Mouse (Mus musculus) liver, embryonic 16.5 days (tissue): ENCODE results near the gene Npb. TPM values are rescaled to one million over a fixed set of nuclear protein-coding genes. Genes with fewer than 3 reads are reported as not detected.
"Not testable (repeated sequence)": the region's sequence is repeated elsewhere in the genome, so short reads cannot be mapped to it uniquely, and the experiment has no call there.

Experiments
- ATAC-seq: fragments of 200-750 bp; cut with Nextera tagmentation; 2 replicates; pipeline ENCODE4 v1.8.0; 2017; ENCODE audit warnings: low read depth, mild to moderate bottlenecking, moderate number of reproducible peaks, moderate library complexity
- H3K27ac ChIP-seq: fragments of 300-500 bp; sonication (generic); 2 replicates; pipeline ENCODE4 v1.5.1; 2014; ENCODE audit warnings: mild to moderate bottlenecking, low read length
- H3K27me3 ChIP-seq: fragments of 300-500 bp; sonication (generic); 2 replicates; pipeline ENCODE4 v1.6.1; 2014; ENCODE audit warnings: low read depth, low read length, mixed read lengths; ENCODE audit not compliant: control insufficient read depth, insufficient read depth
- H3K36me3 ChIP-seq: fragments of 300-500 bp; sonication (generic); 2 replicates; pipeline ENCODE4 v1.6.1; 2014; ENCODE audit warnings: mild to moderate bottlenecking; ENCODE audit not compliant: control insufficient read depth, insufficient read depth
- H3K4me1 ChIP-seq: fragments of 300-500 bp; sonication (generic); 2 replicates; pipeline ENCODE4 v1.6.1; 2014; ENCODE audit warnings: low read depth, low read length, mixed read lengths; ENCODE audit not compliant: control insufficient read depth
- H3K4me2 ChIP-seq: fragments of 300-500 bp; sonication (generic); 2 replicates; pipeline ENCODE4 v1.6.1; 2014; ENCODE audit warnings: low read depth, low read length, mixed read lengths
- H3K4me3 ChIP-seq: fragments of 300-500 bp; sonication (generic); 2 replicates; pipeline ENCODE4 v1.5.1; 2014; ENCODE audit warnings: low read depth, mild to moderate bottlenecking, low read length
- H3K9ac ChIP-seq: fragments of 300-500 bp; sonication (generic); 2 replicates; pipeline ENCODE4 v1.6.1; 2014; ENCODE audit warnings: low read depth, low read length
- H3K9me3 ChIP-seq: fragments of 300-500 bp; sonication (generic); replicated peaks from 2 replicates; pipeline ENCODE4 v1.6.1; 2016; ENCODE audit warnings: low read length; ENCODE audit not compliant: control insufficient read depth
- WGBS: fragments of 180-500 bp; shearing (Covaris S2); extraction: QIAGEN DNeasy Blood & Tissue Kit; methylation state at CpG from one replicate; pipeline ENCODE4 v1.1.7; 2014; ENCODE audit not compliant: insufficient replicate concordance; 5-methylcytosine and 5-hydroxymethylcytosine counted together
- polyA plus RNA-seq: library from polyadenylated mRNA; unstranded; fragments of >200 nt; fragmentation: Nextera tagmentation; extraction: Ambion mirVana; gene quantifications from 2 replicates; pipeline ENCODE4 v1.2.1, GENCODE M21; 2015

Gene Npb
- polyA plus RNA-seq: 16.2 and 16.4 TPM in 2 replicates

DNA sequence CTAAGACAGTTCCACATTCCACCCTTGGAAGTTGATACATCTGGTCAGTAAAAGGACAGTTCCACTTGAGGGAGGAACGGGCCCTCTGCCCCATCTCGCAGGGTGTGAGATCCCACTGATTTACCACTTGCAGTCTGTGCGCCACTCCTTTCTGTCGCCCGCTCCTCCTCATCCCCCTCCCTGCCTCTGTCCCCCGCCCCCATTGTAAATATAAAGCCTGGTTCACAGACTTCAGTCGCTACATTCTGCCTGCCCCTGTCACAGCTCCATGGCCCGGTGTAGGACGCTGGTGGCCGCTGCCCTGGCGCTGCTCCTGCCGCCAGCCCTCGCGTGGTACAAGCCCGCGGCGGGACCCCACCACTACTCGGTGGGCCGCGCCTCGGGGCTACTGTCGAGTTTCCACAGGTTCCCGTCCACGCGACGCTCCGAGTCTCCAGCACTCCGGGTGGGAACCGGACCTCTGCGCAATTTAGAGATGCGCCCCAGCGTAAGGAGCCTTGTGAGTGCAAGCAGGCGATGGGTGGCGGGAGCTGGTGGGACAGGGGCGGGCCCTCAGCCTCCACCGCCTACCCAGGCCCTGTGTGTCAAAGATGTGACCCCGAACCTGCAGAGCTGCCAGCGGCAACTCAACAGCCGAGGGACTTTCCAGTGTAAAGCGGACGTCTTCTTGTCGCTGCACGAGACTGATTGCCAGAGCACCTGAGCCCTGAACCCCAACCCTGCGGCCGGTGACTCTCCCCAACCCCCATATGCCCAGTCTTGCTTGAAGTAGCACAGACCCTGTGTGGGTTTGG is at the start of gene Npb:
TSS of gene Npb (plus strand) at position 237 of the 794 bp plus-strand sequence.
- Histone ChIP-seq H3K9ac (peak within 1 kb of the TSS; percentile 37; the same call in 1 of the 2 replicates), H3K4me2 (peak within 1 kb of the TSS; percentile 59), H3K9me3 (no peaks in the 10 kb centered on the region), H3K27ac (peak within 1 kb of the TSS; percentile 58), H3K4me3 (peak within 1 kb of the TSS; percentile 45), H3K4me1 (peaks cover 18% of the 10 kb centered on the region), H3K27me3 (peaks cover 5% of the 10 kb centered on the region), H3K36me3 (peaks cover 18% of the 10 kb centered on the region)
- peak; percentile 23 for ATAC-seq
- 16% methylated on average over 45 of the region's 45 CpGs for WGBS

DNA sequence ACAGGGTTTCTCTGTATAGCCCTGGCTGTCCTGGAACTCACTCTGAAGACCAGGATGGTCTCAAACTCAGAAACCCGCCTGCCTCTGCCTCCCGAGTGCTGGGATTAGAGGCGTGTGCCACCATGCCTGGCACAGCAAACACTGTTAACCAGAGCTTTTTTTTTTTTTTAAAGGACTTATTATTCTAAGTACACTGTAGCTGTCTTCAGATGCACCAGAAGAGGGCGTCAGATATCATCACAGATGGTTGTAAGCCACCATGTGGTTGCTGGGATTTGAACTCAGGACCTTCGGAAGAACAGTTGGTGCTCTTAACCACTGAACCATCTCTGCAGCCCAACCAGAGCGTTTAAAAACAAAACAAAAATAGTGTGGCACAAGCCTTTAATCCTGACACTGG is 49.4 kb upstream of the Npb start:
- 77% methylated on average over 6 of the region's 6 CpGs for WGBS
- H3K27ac ChIP-seq, H3K4me2 ChIP-seq, H3K4me1 ChIP-seq, H3K27me3 ChIP-seq, H3K9me3 ChIP-seq, ATAC-seq, H3K9ac ChIP-seq, H3K4me3 ChIP-seq: not testable (repeated sequence)
- H3K36me3 ChIP-seq: peaks cover 39% of the 10 kb centered on the region

GRCm38 (mm10) chr11:120560952-120561728 is 47.1 kb upstream of the Npb start:
- H3K4me1 ChIP-seq: no peaks in the 10 kb centered on the region
- H3K27me3 ChIP-seq: no peaks in the 10 kb centered on the region
- H3K9me3 ChIP-seq: no peaks in the 10 kb centered on the region
- no peak overlapping the region for H3K9ac ChIP-seq
- H3K27ac ChIP-seq: no peak overlapping the region
- H3K36me3 ChIP-seq: peaks cover 54% of the 10 kb centered on the region
- WGBS: 74% methylated on average over 13 of the region's 13 CpGs
- no peak overlapping the region for H3K4me2 ChIP-seq
- H3K4me3 ChIP-seq: no peak overlapping the region
- ATAC-seq: no peak

GRCm38 (mm10) chr11:120562949-120563348 is 45.3 kb upstream of the Npb start:
- WGBS: 88% methylated on average over 13 of the region's 13 CpGs
- no peaks in the 10 kb centered on the region for H3K9me3 ChIP-seq
- no peak for ATAC-seq
- H3K27ac ChIP-seq: no peak overlapping the region
- peaks cover 67% of the 10 kb centered on the region for H3K36me3 ChIP-seq
- no peak overlapping the region for H3K4me3 ChIP-seq
- no peak overlapping the region for H3K4me2 ChIP-seq
- H3K27me3 ChIP-seq: no peaks in the 10 kb centered on the region
- H3K9ac ChIP-seq: no peak overlapping the region
- no peaks in the 10 kb centered on the region for H3K4me1 ChIP-seq

DNA sequence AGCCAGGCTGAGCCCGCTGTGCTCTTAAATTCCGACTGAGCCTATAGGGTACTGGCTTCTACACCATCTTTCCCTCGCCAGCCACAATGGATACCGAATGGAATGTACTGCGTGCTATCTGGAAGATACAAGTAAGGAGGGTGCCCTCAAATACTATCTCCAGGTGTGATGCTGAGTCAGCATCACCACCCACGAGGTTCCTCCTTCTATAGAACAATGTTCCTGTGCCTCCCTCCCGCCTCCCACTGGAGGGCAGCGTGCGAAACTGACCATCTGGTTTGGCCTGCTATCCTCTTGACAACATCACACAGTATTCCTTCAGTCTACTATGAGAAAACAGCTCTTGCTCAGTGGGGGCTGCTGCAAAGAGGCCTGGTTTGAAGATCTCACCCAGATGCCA is 43.2 kb upstream of the Npb start:
- H3K4me2 ChIP-seq: no peak overlapping the region
- H3K4me1 ChIP-seq: no peaks in the 10 kb centered on the region; the same call in 1 of the 2 replicates
- no peak for ATAC-seq
- H3K27me3 ChIP-seq: no peaks in the 10 kb centered on the region
- H3K9me3 ChIP-seq: no peaks in the 10 kb centered on the region
- WGBS: 75% methylated on average over 9 of the region's 9 CpGs
- no peak overlapping the region for H3K4me3 ChIP-seq
- no peak overlapping the region for H3K9ac ChIP-seq
- no peak overlapping the region for H3K27ac ChIP-seq
- peaks cover 76% of the 10 kb centered on the region for H3K36me3 ChIP-seq

DNA sequence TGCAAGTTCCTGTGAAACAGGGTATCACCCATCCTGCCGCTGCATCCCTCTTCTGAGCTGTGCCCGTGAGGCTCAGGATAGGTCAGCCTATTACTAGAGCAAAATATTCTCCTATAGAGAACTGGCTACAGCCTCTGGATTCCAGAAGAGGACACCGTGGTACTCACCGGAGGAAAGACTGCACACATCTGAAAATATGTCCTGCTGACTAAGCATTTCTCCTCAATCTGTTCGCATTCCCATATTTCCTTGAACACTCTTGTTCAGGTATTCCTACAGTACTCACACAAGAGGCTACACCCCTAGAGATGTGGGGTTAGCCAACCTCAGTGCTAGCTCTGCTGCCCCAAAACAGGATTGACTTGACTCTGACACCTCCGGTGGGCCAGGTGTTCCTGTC is 40.0 kb upstream of the Npb start:
- WGBS: 85% methylated on average over 6 of the region's 6 CpGs
- Histone ChIP-seq H3K9ac (no peak overlapping the region), H3K4me2 (no peak overlapping the region), H3K4me3 (no peak overlapping the region), H3K9me3 (no peaks in the 10 kb centered on the region), H3K27ac (no peak overlapping the region), H3K4me1 (peaks cover 20% of the 10 kb centered on the region), H3K27me3 (no peaks in the 10 kb centered on the region), H3K36me3 (peaks cover 56% of the 10 kb centered on the region)
- no peak for ATAC-seq

DNA sequence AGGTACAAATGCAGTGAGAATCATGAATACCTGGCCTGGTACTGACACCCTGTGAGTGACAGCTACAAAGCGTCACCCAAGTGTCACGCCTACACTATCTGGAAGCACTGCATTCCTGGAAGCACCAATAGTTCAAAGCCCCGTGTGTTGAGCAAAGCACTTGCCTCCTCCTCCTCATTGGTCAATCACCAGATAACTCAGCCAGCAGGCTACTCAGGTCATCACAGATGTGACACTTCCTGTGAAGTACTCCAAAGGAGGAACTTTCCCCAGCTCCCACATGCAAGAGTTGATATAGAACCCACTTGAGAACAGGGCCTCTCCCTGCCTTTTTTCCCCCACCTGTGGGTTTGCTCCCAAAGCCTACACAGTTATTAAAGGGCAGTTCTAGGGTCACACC is 37.2 kb upstream of the Npb start:
- no peak for ATAC-seq
- H3K4me2 ChIP-seq: peak overlapping the region; percentile 96
- peaks cover 29% of the 10 kb centered on the region for H3K4me1 ChIP-seq
- no peaks in the 10 kb centered on the region for H3K27me3 ChIP-seq
- H3K36me3 ChIP-seq: peaks cover 37% of the 10 kb centered on the region
- peak overlapping the region; percentile 97 for H3K4me3 ChIP-seq
- H3K9ac ChIP-seq: peak overlapping the region; percentile 95
- H3K9me3 ChIP-seq: no peaks in the 10 kb centered on the region
- 25% methylated on average over 3 of the region's 3 CpGs for WGBS
- H3K27ac ChIP-seq: peak overlapping the region; percentile 88

DNA sequence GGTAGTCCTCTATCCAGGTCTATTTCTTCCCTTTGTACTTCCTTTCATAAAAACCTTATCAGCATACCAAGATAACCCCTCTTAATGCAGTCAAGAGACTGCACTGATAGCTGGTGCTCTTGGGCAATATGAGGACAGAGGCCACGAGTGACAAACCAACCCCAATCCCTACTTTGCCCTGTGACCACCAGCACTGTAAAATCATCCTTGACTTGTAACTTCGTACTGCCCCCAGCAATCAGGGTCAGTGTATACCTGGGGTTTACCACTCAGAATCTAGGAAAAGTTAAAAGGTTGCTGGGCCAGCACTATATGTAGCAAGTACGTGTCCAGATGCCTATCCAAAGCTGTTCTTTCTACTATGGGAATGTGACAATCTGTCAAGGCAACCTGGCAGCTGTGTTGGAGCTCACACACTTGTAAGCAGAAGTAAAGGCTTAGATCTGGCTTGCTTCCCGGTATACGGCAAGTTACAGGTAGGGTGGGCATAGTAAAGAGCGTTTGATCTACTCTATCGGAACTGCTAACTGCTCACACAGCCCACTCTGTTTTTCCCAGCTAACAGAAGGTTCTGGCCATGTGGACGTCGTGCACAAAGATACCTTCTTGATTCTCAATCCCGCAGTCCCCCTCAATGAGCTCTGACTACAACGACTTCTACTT is 36.4 kb upstream of the Npb start:
- peaks cover 32% of the 10 kb centered on the region for H3K4me1 ChIP-seq

More for the DNA sequence above, 36.4 kb upstream of the Npb start:
- Histone ChIP-seq H3K4me3 (peak overlapping the region; percentile 97), H3K4me2 (peak overlapping the region; percentile 96), H3K9me3 (no peaks in the 10 kb centered on the region), H3K9ac (peak overlapping the region; percentile 95), H3K27ac (peak overlapping the region; percentile 88), H3K27me3 (no peaks in the 10 kb centered on the region), H3K36me3 (peaks cover 33% of the 10 kb centered on the region)
- 4% methylated on average over 11 of the region's 11 CpGs for WGBS
- no peak for ATAC-seq
